Mouse (Mus musculus): Measurements from ENCODE around the gene Plekhg2. TPM values are rescaled to one million over a fixed set of nuclear protein-coding genes. Genes with fewer than 3 reads are reported as not detected.

Gene Plekhg2
- polyA plus RNA-seq (2015; fragmentation: Nextera tagmentation; extraction: Ambion mirVana) = 10.6 and 11.9 TPM in 2 replicates

DNA sequence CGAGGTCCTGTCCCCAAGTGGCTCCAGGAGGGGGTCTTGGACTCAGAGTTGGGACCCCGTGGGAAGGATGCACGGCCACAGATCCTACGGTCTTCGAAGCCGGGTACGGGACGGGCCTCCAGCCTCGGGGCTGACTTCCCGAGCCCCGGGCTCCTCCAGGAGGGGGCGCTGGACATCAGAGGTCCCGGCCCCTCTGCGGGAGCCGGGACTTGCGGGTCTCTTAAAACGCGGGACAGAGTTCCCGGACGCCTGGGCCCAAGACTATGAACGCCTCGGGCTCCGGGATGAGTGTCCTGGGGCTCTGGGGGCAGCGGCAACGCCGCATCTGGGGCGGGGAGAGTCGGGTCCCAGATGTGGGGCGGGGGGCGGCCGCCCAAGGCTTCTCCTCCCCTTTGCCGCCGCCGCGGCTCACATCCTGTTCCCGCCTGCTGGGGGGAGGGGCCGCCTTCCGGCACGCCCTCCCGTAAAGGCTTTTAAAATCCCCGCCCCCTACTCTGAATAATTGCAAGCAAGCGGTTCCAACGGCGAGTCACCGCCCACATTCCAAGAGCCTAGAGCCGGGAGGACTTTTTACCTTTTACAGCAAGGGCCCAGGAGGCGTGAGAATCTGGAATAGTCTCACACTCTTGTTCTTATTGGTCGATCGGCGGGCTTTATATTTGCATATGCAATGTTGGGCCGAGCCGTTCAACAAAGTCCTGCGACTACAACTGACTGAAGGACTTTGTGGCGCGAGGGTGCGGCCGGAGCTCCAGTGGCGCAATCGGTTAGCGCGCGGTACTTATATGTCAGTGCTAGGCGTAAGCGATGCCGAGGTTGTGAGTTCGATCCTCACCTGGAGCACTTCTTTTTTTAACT is at the start of gene Plekhg2:
TSS of gene Plekhg2 (minus strand) at position 349 of the 858 bp plus-strand sequence.
- peak within 1 kb of the TSS; percentile 96 for H3K4me2 ChIP-seq (replicated peaks; ENCODE audit: low read depth)
- peak; percentile 75 for TF ChIP-seq CTCF (IDR thresholded peaks at IDR 0.05; ENCODE audit: low read depth)
- H3K36me3 ChIP-seq (ENCODE audit: control insufficient read depth, insufficient read depth) = peaks cover 32% of the 10 kb centered on the region
- peak; percentile 82 for ATAC-seq
- H3K4me1 ChIP-seq (replicated peaks; ENCODE audit: control insufficient read depth, insufficient read depth, low read length) = no peaks in the 10 kb centered on the region
- H3K9me3 ChIP-seq (ENCODE audit: control insufficient read depth) = no peaks in the 10 kb centered on the region
- H3K4me3 ChIP-seq (ENCODE audit: low read depth, low read length) = peak within 1 kb of the TSS; percentile 76
- under 1% methylated on average over 57 of the region's 66 CpGs for WGBS
- H3K27ac ChIP-seq (ENCODE audit: low read depth, low read length) = peak within 1 kb of the TSS; percentile 89
- peak within 1 kb of the TSS; percentile 87 for H3K9ac ChIP-seq (ENCODE audit: low read depth, low read length)
- H3K27me3 ChIP-seq (replicated peaks; ENCODE audit: control insufficient read depth, insufficient read depth, low read length) = no peaks in the 10 kb centered on the region

DNA sequence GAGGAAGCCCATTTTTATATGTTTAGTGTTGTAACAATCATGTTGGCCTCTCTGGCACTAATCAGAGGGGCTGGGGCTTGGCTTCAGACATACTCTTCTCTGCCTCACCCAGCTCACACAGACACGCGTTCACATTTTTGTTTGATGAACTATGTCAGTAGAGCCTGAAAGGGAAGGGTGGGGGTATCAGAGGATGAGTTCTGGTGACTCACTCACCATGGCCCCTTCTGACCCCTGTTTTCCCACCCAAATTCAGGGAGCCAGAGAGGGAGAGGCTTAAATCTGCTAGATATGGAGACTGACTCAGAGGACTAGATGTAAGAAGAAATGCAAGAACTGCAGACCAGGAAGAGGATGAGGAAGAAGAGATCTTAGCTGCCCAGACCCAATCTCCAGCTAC is 47.0 kb upstream of the Plekhg2 start:
- no peak overlapping the region for H3K9ac ChIP-seq (ENCODE audit: low read depth, low read length)
- peaks cover 39% of the 10 kb centered on the region for H3K36me3 ChIP-seq (ENCODE audit: control insufficient read depth, insufficient read depth)
- H3K4me3 ChIP-seq (ENCODE audit: low read depth, low read length) = no peak overlapping the region
- TF ChIP-seq CTCF (IDR thresholded peaks at IDR 0.05; ENCODE audit: low read depth) = no peak
- WGBS = 80% methylated on average over 2 of the region's 2 CpGs
- H3K9me3 ChIP-seq (ENCODE audit: control insufficient read depth) = no peaks in the 10 kb centered on the region
- H3K4me1 ChIP-seq (replicated peaks; ENCODE audit: control insufficient read depth, insufficient read depth, low read length) = no peaks in the 10 kb centered on the region
- no peak for ATAC-seq
- no peak overlapping the region for H3K27ac ChIP-seq (ENCODE audit: low read depth, low read length)
- H3K4me2 ChIP-seq (replicated peaks; ENCODE audit: low read depth) = no peak overlapping the region
- no peaks in the 10 kb centered on the region for H3K27me3 ChIP-seq (replicated peaks; ENCODE audit: control insufficient read depth, insufficient read depth, low read length)

DNA sequence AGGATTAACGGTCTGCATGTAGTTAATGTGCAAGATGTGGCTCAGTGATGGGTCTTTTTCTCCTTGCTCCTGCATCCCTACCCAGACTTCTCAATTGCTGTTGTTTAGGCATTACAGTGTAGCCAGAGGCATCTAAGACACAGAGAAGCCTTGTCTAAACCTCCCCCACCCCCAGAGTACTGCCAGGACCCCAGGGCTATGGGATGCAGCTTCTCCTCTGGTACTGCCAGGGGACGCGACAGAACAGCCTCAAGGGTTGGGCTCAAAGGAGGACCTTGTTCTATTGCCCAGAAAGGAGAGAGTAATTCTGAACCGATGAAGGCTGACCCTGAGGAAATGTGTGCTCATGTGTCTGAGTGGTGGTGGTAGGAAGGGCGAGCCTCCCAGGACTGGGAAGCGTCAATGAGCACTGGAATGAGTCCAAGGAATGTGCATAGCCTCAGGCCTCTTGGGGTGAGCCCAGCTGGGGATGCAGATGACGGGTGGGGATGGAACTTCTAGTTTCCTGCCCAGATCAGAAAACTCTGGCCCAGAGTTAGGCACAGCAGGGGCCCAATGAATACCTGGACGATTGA is 45.8 kb upstream of the Plekhg2 start:
- no peak for ATAC-seq
- WGBS = 60% methylated on average over 8 of the region's 8 CpGs
- Histone ChIP-seq H3K4me3 (ENCODE audit: low read depth, low read length) (no peak overlapping the region), H3K9ac (ENCODE audit: low read depth, low read length) (no peak overlapping the region), H3K4me2 (replicated peaks; ENCODE audit: low read depth) (no peak overlapping the region), H3K9me3 (ENCODE audit: control insufficient read depth) (no peaks in the 10 kb centered on the region), H3K4me1 (replicated peaks; ENCODE audit: control insufficient read depth, insufficient read depth, low read length) (no peaks in the 10 kb centered on the region), H3K27ac (ENCODE audit: low read depth, low read length) (no peak overlapping the region; the same call in 1 of the 2 replicates), H3K36me3 (ENCODE audit: control insufficient read depth, insufficient read depth) (peaks cover 42% of the 10 kb centered on the region), H3K27me3 (replicated peaks; ENCODE audit: control insufficient read depth, insufficient read depth, low read length) (no peaks in the 10 kb centered on the region)
- TF ChIP-seq CTCF (IDR thresholded peaks at IDR 0.05; ENCODE audit: low read depth) = no peak

DNA sequence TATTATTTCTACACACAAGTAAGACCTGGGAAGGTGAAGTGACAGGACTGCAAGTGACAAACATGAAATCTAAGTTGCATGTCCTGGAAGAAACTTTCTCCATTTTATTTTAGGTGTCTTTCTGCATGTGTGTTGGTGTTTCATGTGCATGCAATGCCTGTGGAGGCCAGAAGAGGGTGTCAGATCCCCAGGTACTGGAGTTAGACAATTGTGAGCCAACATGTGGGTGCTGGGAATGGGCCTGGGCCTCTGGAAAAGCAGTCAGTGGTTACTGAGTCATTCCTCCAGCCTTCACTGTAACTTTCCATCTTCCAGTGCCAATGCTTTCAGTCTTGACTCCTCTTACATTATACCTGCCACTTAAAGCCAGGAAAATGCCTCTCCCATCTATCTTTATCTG is 45.0 kb upstream of the Plekhg2 start:
- ATAC-seq = no peak
- no peaks in the 10 kb centered on the region for H3K9me3 ChIP-seq (ENCODE audit: control insufficient read depth)
- H3K36me3 ChIP-seq (ENCODE audit: control insufficient read depth, insufficient read depth) = peaks cover 42% of the 10 kb centered on the region

DNA sequence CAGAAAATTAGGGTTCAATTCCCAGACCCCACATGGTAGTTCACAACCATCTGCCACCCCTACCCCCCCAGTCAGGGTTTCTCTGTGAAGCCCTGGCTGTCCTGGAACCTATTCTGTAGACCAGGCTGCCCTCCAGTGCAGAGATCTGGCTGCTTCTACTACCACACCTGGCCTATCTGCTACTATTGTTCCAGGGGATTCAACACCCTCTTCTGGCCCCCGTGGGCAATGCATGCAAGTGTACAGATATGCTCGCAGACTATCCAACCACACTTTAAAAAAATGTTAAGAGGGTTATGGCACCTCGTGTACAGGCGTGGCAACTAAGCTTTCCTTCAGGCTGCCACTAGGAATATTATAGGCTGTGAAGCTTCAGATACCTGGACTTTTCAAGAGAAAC is 40.4 kb upstream of the Plekhg2 start:
- Histone ChIP-seq H3K9me3 (ENCODE audit: control insufficient read depth) (no peaks in the 10 kb centered on the region), H3K27me3 (replicated peaks; ENCODE audit: control insufficient read depth, insufficient read depth, low read length) (no peaks in the 10 kb centered on the region), H3K36me3 (ENCODE audit: control insufficient read depth, insufficient read depth) (peaks cover 65% of the 10 kb centered on the region), H3K4me2 (replicated peaks; ENCODE audit: low read depth) (no peak overlapping the region), H3K4me1 (replicated peaks; ENCODE audit: control insufficient read depth, insufficient read depth, low read length) (0 out of 2 replicates have a peak, but pooled peaks cover 7% of the 10 kb centered on the region), H3K9ac (ENCODE audit: low read depth, low read length) (no peak overlapping the region), H3K4me3 (ENCODE audit: low read depth, low read length) (no peak overlapping the region), H3K27ac (ENCODE audit: low read depth, low read length) (no peak overlapping the region)
- TF ChIP-seq CTCF (IDR thresholded peaks at IDR 0.05; ENCODE audit: low read depth) = peak; percentile 58
- 63% methylated on average over 4 of the region's 4 CpGs for WGBS
- no peak for ATAC-seq

More for the DNA sequence above, 45.0 kb upstream of the Plekhg2 start:
- H3K4me3 ChIP-seq (ENCODE audit: low read depth, low read length) = no peak overlapping the region
- no peak overlapping the region for H3K4me2 ChIP-seq (replicated peaks; ENCODE audit: low read depth)
- peak; percentile 45 for TF ChIP-seq CTCF (IDR thresholded peaks at IDR 0.05; ENCODE audit: low read depth)
- no peaks in the 10 kb centered on the region for H3K4me1 ChIP-seq (replicated peaks; ENCODE audit: control insufficient read depth, insufficient read depth, low read length)
- H3K27me3 ChIP-seq (replicated peaks; ENCODE audit: control insufficient read depth, insufficient read depth, low read length) = no peaks in the 10 kb centered on the region
- H3K27ac ChIP-seq (ENCODE audit: low read depth, low read length) = no peak overlapping the region
- H3K9ac ChIP-seq (ENCODE audit: low read depth, low read length) = no peak overlapping the region

DNA sequence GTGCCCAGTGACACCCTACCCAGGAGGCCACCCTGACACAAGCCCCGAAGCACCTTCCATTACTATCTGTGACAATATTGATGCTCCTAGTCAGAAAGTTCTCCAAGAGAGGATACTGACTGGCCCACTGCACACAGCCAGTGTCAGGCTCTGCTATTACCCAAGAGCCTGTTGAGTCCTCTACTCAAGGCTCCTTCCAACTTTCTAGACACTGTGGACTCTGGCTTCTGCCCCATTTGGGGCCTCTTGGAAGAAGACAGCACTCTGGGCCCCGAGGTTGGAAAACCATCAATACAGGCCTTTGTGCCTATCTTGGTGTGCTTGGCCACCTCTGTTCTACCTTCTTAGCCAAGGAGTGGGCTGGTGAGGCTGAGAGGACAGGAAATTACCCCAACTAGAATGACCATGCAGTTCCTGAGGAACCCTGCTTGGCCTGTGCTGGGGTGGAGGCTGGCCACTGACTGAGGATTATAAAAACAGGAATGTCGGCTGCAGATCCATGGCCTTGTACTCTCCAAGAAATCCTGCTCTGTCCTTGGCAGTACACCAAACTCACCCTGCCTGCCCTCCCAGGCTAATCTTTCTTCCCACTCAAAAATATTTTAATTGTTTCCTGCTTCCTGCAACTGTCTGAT is 38.6 kb upstream of the Plekhg2 start:
- H3K9ac ChIP-seq (ENCODE audit: low read depth, low read length) = no peak overlapping the region
- WGBS = 40% methylated on average over 3 of the region's 3 CpGs
- H3K27me3 ChIP-seq (replicated peaks; ENCODE audit: control insufficient read depth, insufficient read depth, low read length) = no peaks in the 10 kb centered on the region
- peak; percentile 87 for ATAC-seq
- peaks cover 72% of the 10 kb centered on the region for H3K36me3 ChIP-seq (ENCODE audit: control insufficient read depth, insufficient read depth)
- 0 out of 2 replicates have a peak, but pooled peaks cover 7% of the 10 kb centered on the region for H3K4me1 ChIP-seq (replicated peaks; ENCODE audit: control insufficient read depth, insufficient read depth, low read length)
- no peaks in the 10 kb centered on the region for H3K9me3 ChIP-seq (ENCODE audit: control insufficient read depth)
- H3K4me3 ChIP-seq (ENCODE audit: low read depth, low read length) = no peak overlapping the region
- TF ChIP-seq CTCF (IDR thresholded peaks at IDR 0.05; ENCODE audit: low read depth) = no peak
- H3K27ac ChIP-seq (ENCODE audit: low read depth, low read length) = peak overlapping the region; percentile 82
- no peak overlapping the region for H3K4me2 ChIP-seq (replicated peaks; ENCODE audit: low read depth)

All from intestine, postnatal 0 days (tissue).